Comparison of ENCODE assay signal across 8 mouse cellular contexts in genomic region chr7:89086348-89086747, GRCm38 (mm10).
DNase-seq lines count a peak whose midpoint lies in the region; ATAC-seq lines count a peak whose summit lies in the region.

No protein-coding gene starts in this region.

- no peaks in the 10 kb centered on the region for H3K9me3 ChIP-seq in neural tube, embryonic 12.5 days
- H3K9me3 ChIP-seq in neural tube, embryonic 15.5 days (replicated peaks): no peaks in the 10 kb centered on the region

- no peak overlapping the region for H3K27ac ChIP-seq in neural tube, embryonic 12.5 days
- no peak overlapping the region for H3K27ac ChIP-seq in neural tube, embryonic 15.5 days (replicated peaks)

- no peak overlapping the region for H3K4me3 ChIP-seq in neural tube, embryonic 12.5 days
- H3K4me3 ChIP-seq in neural tube, embryonic 15.5 days (replicated peaks): no peak overlapping the region

- no peaks in the 10 kb centered on the region for H3K36me3 ChIP-seq in neural tube, embryonic 12.5 days
- H3K36me3 ChIP-seq in neural tube, embryonic 15.5 days: no peaks in the 10 kb centered on the region

- H3K9ac ChIP-seq in neural tube, embryonic 12.5 days: no peak overlapping the region
- no peak overlapping the region for H3K9ac ChIP-seq in neural tube, embryonic 15.5 days (replicated peaks)

- ATAC-seq in frontal cortex, adult (ENCODE audit: low TSS enrichment): peak; percentile 81
- 0 out of 2 replicates have a peak, but pooled peaks have one; percentile 21 for ATAC-seq in neural tube, embryonic 12.5 days (ENCODE audit: low FRiP score, low read depth)
- no peak for ATAC-seq in neural tube, embryonic 15.5 days (ENCODE audit: low FRiP score)

- no peak overlapping the region for H3K4me2 ChIP-seq in neural tube, embryonic 12.5 days (replicated peaks)
- no peak overlapping the region for H3K4me2 ChIP-seq in neural tube, embryonic 15.5 days

- H3K4me1 ChIP-seq in neural tube, embryonic 12.5 days: no peaks in the 10 kb centered on the region
- H3K4me1 ChIP-seq in neural tube, embryonic 15.5 days: no peaks in the 10 kb centered on the region

- whole genome bisulfite sequencing in neural tube, embryonic 12.5 days: 70% methylated on average over 1 of the region's 1 CpGs
- 85% methylated on average over 1 of the region's 1 CpGs for whole genome bisulfite sequencing in neural tube, embryonic 15.5 days

- no peak for DNase-seq in frontal cortex, postnatal 10 days (ENCODE audit: low spot score in 2 of 2)
- DNase-seq in cerebellum, postnatal 14 days: peak; percentile 15 to 52
- peak; percentile 8 for DNase-seq in kidney, postnatal 10 days
- DNase-seq in naive thymus-derived CD4-positive, alpha-beta T cell, adult 2 months (ENCODE audit: low read depth): peak; percentile 30
- DNase-seq in adrenal gland, postnatal 14 days: no peak

- no peaks in the 10 kb centered on the region for H3K27me3 ChIP-seq in neural tube, embryonic 12.5 days (replicated peaks)
- no peaks in the 10 kb centered on the region for H3K27me3 ChIP-seq in neural tube, embryonic 15.5 days (replicated peaks)

Comparison
In these comparisons a context has a peak if more than half of its experiments do, and no peak if none do; other contexts are left out.
1. DNase-seq: peak in cerebellum, postnatal 14 days (2 of 2), kidney, postnatal 10 days (single experiment) and naive thymus-derived CD4-positive, alpha-beta T cell, adult 2 months (single experiment); none in frontal cortex, postnatal 10 days (0 of 2) and adrenal gland, postnatal 14 days (single experiment).